Mouse (Mus musculus) hindbrain, postnatal 0 days (tissue): Measurements from ENCODE around the gene Matn4. TPM values are rescaled to one million over a fixed set of nuclear protein-coding genes. Genes with fewer than 3 reads are reported as not detected.

ENCODE experiments used
- ATAC-seq: fragments of 200-750 bp; cut with Nextera tagmentation; 2 replicates; pipeline ENCODE4 v1.8.0; 2017; ENCODE audit warnings: mild to moderate bottlenecking, moderate TSS enrichment, moderate library complexity
- DNase-seq: peaks from one replicate; pipeline ENCODE4 v3.0.0-alpha.2; 2015; ENCODE audit warnings: low spot score
- H3K27ac ChIP-seq: fragments of 300-500 bp; sonication (generic); 2 replicates; pipeline ENCODE4 v1.5.1; 2014; ENCODE audit warnings: mild to moderate bottlenecking
- H3K27me3 ChIP-seq: fragments of 300-500 bp; sonication (generic); 2 replicates; pipeline ENCODE4 v1.6.1; 2014; ENCODE audit warnings: low read length, mixed read lengths; ENCODE audit not compliant: insufficient read depth
- H3K36me3 ChIP-seq: fragments of 300-500 bp; sonication (generic); 2 replicates; pipeline ENCODE4 v1.6.1; 2014; ENCODE audit warnings: low read length, mixed read lengths; ENCODE audit not compliant: insufficient read depth
- H3K4me1 ChIP-seq: fragments of 300-500 bp; sonication (generic); 2 replicates; pipeline ENCODE4 v1.6.1; 2014; ENCODE audit warnings: antibody characterized with exemption, low read length, mixed read lengths; ENCODE audit not compliant: insufficient read depth
- H3K4me2 ChIP-seq: fragments of 300-500 bp; sonication (generic); 2 replicates; pipeline ENCODE4 v1.6.1; 2014; ENCODE audit warnings: low read depth, mild to moderate bottlenecking, low read length, moderate library complexity, mixed read lengths
- H3K4me3 ChIP-seq: fragments of 300-500 bp; sonication (generic); 2 replicates; pipeline ENCODE4 v1.5.1; 2014; ENCODE audit warnings: low read length
- H3K9ac ChIP-seq: fragments of 300-500 bp; sonication (generic); replicated peaks from 2 replicates; pipeline ENCODE4 v1.6.1; 2014; ENCODE audit warnings: mild to moderate bottlenecking, low read length, moderate library complexity, mixed read lengths
- H3K9me3 ChIP-seq: fragments of 300-500 bp; sonication (generic); 2 replicates; pipeline ENCODE4 v1.6.1; 2016; ENCODE audit warnings: low read length, mixed read lengths
- CTCF ChIP-seq: IDR thresholded peaks from 2 replicates; pipeline ENCODE4 v1.5.1; 2016; ENCODE audit warnings: antibody characterized with exemption, control low read depth, low read depth
- WGBS: fragments of 180-500 bp; shearing (Covaris S2); extraction: QIAGEN DNeasy Blood & Tissue Kit; methylation state at CpG from one replicate; pipeline ENCODE4 v1.1.7; 2014; 5-methylcytosine and 5-hydroxymethylcytosine counted together
- polyA plus RNA-seq: library from polyadenylated mRNA; unstranded; fragments of >200 nt; fragmentation: Nextera tagmentation; extraction: Ambion mirVana; gene quantifications from 2 replicates; pipeline ENCODE4 v1.2.1, GENCODE M21; 2015
- total RNA-seq: library from RNA; depleted of rRNA; stranded (reverse); fragments of >200 nt; gene quantifications from 2 replicates; pipeline ENCODE4 v1.2.3, GENCODE M21; 2014

Gene Matn4
- total and polyA plus RNA-seq, 2 experiments from 2014 or later, result 4.7 to 8.2 TPM

GRCm38 (mm10) chr2:164436961-164437360, 32.0 kb upstream of the Matn4 start:
- H3K4me1 ChIP-seq, result 0 out of 2 replicates have a peak, but pooled peaks cover 3% of the 10 kb centered on the region
- peak; percentile 63 for ATAC-seq
- peak overlapping the region; percentile 71 for H3K27ac ChIP-seq
- no peak overlapping the region for H3K9ac ChIP-seq
- no peaks in the 10 kb centered on the region for H3K9me3 ChIP-seq
- DNase-seq, result no peak
- no peak overlapping the region for H3K4me3 ChIP-seq
- no peak for TF ChIP-seq CTCF
- 68% methylated on average over 3 of the region's 3 CpGs for WGBS
- H3K4me2 ChIP-seq, result no peak overlapping the region
- no peaks in the 10 kb centered on the region for H3K36me3 ChIP-seq
- no peaks in the 10 kb centered on the region for H3K27me3 ChIP-seq

- no peak overlapping the region for H3K9ac ChIP-seq
- peak; percentile 51; the same call in 1 of the 2 replicates for ATAC-seq
- 0 out of 2 replicates have a peak, but pooled peaks cover 2% of the 10 kb centered on the region for H3K4me1 ChIP-seq
- H3K36me3 ChIP-seq, result no peaks in the 10 kb centered on the region
- WGBS, result 27% methylated on average over 8 of the region's 8 CpGs
- peak overlapping the region; percentile 71 for H3K27ac ChIP-seq
- H3K4me2 ChIP-seq, result no peak overlapping the region
- no peak for TF ChIP-seq CTCF
- no peaks in the 10 kb centered on the region for H3K9me3 ChIP-seq
- no peaks in the 10 kb centered on the region for H3K27me3 ChIP-seq
- peak; percentile 26 for DNase-seq
- H3K4me3 ChIP-seq, result no peak overlapping the region
These were observed 31.4 kb upstream of the Matn4 start for GRCm38 (mm10) chr2:164436215-164436913.

- Histone ChIP-seq H3K9me3 (no peaks in the 10 kb centered on the region), H3K4me1 (no peaks in the 10 kb centered on the region), H3K9ac (no peak overlapping the region), H3K36me3 (no peaks in the 10 kb centered on the region), H3K27ac (no peak overlapping the region), H3K27me3 (no peaks in the 10 kb centered on the region), H3K4me2 (no peak overlapping the region), H3K4me3 (no peak overlapping the region)
- 65% methylated on average over 5 of the region's 5 CpGs for WGBS
- TF ChIP-seq CTCF, result no peak
- DNase-seq (no peak), ATAC-seq (no peak)
These were observed 30.5 kb upstream of the Matn4 start for GRCm38 (mm10) chr2:164435216-164436090.

DNA sequence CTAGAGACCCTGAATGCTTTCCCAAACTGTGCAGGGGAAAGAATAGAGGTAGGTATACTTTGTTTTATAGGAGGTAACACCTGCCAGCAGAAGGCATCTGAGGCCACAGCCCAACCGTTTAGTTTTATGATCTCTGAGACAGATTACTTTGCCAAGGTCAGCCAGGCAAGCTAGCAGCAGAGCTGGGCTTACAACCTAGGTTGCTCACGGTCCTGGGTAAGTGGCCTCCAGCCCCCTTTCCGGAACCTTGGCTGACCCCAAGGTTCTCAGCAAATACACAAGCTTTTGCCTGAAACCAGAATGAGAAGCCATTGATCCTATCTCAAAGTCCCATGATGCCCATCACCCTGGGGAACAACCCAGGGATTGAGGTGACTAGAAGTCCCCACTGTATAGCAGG, 29.7 kb upstream of the Matn4 start:
- ATAC-seq, result no peak
- Histone ChIP-seq H3K36me3 (no peaks in the 10 kb centered on the region), H3K4me2 (no peak overlapping the region), H3K9me3 (no peaks in the 10 kb centered on the region), H3K4me1 (no peaks in the 10 kb centered on the region), H3K27me3 (no peaks in the 10 kb centered on the region), H3K27ac (no peak overlapping the region), H3K4me3 (no peak overlapping the region), H3K9ac (no peak overlapping the region)
- no peak for DNase-seq
- no peak for TF ChIP-seq CTCF
- WGBS, result 81% methylated on average over 3 of the region's 3 CpGs

GRCm38 (mm10) chr2:164433278-164433895, 28.4 kb upstream of the Matn4 start:
- no peak overlapping the region for H3K4me2 ChIP-seq
- H3K4me1 ChIP-seq, result no peaks in the 10 kb centered on the region
- ATAC-seq (no peak), DNase-seq (no peak)
- WGBS, result 86% methylated on average over 9 of the region's 9 CpGs
- H3K27me3 ChIP-seq, result no peaks in the 10 kb centered on the region
- no peaks in the 10 kb centered on the region for H3K9me3 ChIP-seq
- no peak overlapping the region for H3K4me3 ChIP-seq
- H3K9ac ChIP-seq, result no peak overlapping the region
- H3K36me3 ChIP-seq, result no peaks in the 10 kb centered on the region
- H3K27ac ChIP-seq, result no peak overlapping the region
- no peak for TF ChIP-seq CTCF

DNA sequence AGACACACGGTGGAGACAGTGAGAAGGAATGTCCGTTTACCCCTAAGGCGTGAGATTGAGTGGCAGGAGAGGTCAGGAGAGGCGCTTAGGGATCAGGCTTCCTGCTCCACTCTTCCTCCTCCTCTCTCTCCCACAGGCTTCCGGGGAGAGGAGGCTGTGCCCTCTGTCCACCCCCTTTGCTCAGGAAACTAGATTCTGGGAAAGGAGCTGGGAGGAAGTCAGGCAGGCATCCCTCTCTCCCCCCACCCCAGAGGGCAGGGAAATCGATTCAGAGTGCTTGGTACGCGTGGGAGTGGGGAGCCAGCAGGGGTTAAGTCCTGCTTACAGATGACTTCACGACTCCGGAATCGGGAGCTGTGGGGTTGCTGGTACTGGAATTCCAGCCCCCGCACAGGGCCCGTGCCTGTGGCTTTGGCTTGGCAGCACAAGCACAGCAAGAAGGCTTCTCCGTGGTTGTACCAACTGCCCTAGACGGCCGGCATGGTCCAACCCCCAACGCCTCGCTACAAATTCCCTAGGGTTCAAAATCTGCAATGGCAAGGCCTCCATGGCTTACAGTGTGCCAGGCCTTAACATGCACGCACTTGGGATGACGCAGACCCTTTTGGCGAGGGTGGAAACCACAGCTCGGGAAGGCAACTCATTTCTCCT, 27.7 kb upstream of the Matn4 start:
- Histone ChIP-seq H3K27me3 (no peaks in the 10 kb centered on the region), H3K4me3 (no peak overlapping the region), H3K4me2 (no peak overlapping the region), H3K9me3 (no peaks in the 10 kb centered on the region), H3K4me1 (no peaks in the 10 kb centered on the region), H3K27ac (no peak overlapping the region), H3K9ac (no peak overlapping the region), H3K36me3 (no peaks in the 10 kb centered on the region)
- DNase-seq (peak; percentile 15), ATAC-seq (0 out of 2 replicates have a peak, but pooled peaks have one; percentile 25)
- TF ChIP-seq CTCF, result no peak
- WGBS, result 31% methylated on average over 21 of the region's 22 CpGs
